10 mouse cellular contexts compared by ENCODE assay signal in genomic region chr3:17794251-17795061, GRCm38 (mm10).
DNase-seq lines count a peak whose midpoint lies in the region; ATAC-seq lines count a peak whose summit lies in the region.
"Had no signal": no experiment of that assay in that cellular context is flagged by ENCODE, and none has a peak within 500 bp of the region (broad histone marks: within the 10 kb centered on the region; RNA-seq: fewer than 3 reads in every experiment).

No protein-coding gene starts in this region.

- no peak overlapping the region for H3K9ac ChIP-seq in heart, embryonic 14.5 days (ENCODE audit: low read length)
- H3K9ac ChIP-seq in hindbrain, embryonic 14.5 days: peak overlapping the region; percentile 99
- peak overlapping the region; percentile 98 for H3K9ac ChIP-seq in midbrain, embryonic 11.5 days (ENCODE audit: low read length)

- H3K27ac ChIP-seq in heart, embryonic 14.5 days (replicated peaks in 1 of 2; ENCODE audit: control insufficient read depth in 1 of 2, insufficient read depth in 1 of 2, low read depth in 2 of 2, low read length in 2 of 2): no peak overlapping the region
- H3K27ac ChIP-seq in hindbrain, embryonic 14.5 days: peak overlapping the region; percentile 100
- peak overlapping the region; percentile 99 for H3K27ac ChIP-seq in midbrain, embryonic 11.5 days (ENCODE audit: low read depth, low read length)

- intact Hi-C loops in heart, postnatal 36 days (cut with DNase I): loop anchor here (10.0 kb wide), 1 partner anchor 180 kb away; no protein-coding TSS in a partner anchor

- H3K27me3 ChIP-seq in heart, embryonic 14.5 days (ENCODE audit: control insufficient read depth, insufficient read depth, low read length): peaks cover 77% of the 10 kb centered on the region
- H3K27me3 ChIP-seq in hindbrain, embryonic 14.5 days (ENCODE audit: control insufficient read depth, insufficient read depth, low read length): no peaks in the 10 kb centered on the region
- H3K27me3 ChIP-seq in midbrain, embryonic 11.5 days (ENCODE audit: control insufficient read depth, insufficient read depth, low read length): no peaks in the 10 kb centered on the region

- no peak for DNase-seq in heart, postnatal 36 days
- DNase-seq in embryo, embryonic 10.5 days (ENCODE audit: low spot score): peak; percentile 63
- DNase-seq in hindbrain, embryonic 14.5 days (ENCODE audit: low spot score): no peak
- peak; percentile 96 for DNase-seq in midbrain, embryonic 11.5 days (ENCODE audit: low spot score, missing footprints)
- no peak for DNase-seq in gastrocnemius, postnatal 10 days
- no peak for DNase-seq in adrenal gland, adult 8-10 months
- DNase-seq in spleen, postnatal 14 days (ENCODE audit: low spot score in 2 of 2): no peak

- H3K36me3 ChIP-seq in heart, embryonic 14.5 days (ENCODE audit: control insufficient read depth, insufficient read depth, low read length): no peaks in the 10 kb centered on the region
- peaks cover 26% of the 10 kb centered on the region for H3K36me3 ChIP-seq in hindbrain, embryonic 14.5 days (replicated peaks; ENCODE audit: control insufficient read depth, insufficient read depth)
- H3K36me3 ChIP-seq in midbrain, embryonic 11.5 days (ENCODE audit: control insufficient read depth, insufficient read depth, low read length): peaks cover 12% of the 10 kb centered on the region

- peaks cover 0 to 6% of the 10 kb centered on the region in 2 experiments; a peak in 2 of 4 replicates for H3K4me1 ChIP-seq in heart, embryonic 14.5 days (ENCODE audit: control insufficient read depth in 2 of 2, insufficient read depth in 2 of 2, low read length in 2 of 2)
- H3K4me1 ChIP-seq in hindbrain, embryonic 14.5 days (replicated peaks; ENCODE audit: control insufficient read depth, insufficient read depth, low read length): no peaks in the 10 kb centered on the region
- peaks cover 12% of the 10 kb centered on the region for H3K4me1 ChIP-seq in midbrain, embryonic 11.5 days (ENCODE audit: control insufficient read depth, insufficient read depth, low read length)

- no peak for ATAC-seq in heart, embryonic 14.5 days (ENCODE audit: insufficient number of reproducible peaks, insufficient read depth, low FRiP score, low read depth)
- peak; percentile 51 for ATAC-seq in hindbrain, embryonic 14.5 days (ENCODE audit: low FRiP score)
- ATAC-seq in midbrain, embryonic 11.5 days (ENCODE audit: low FRiP score): peak; percentile 22

- no peaks in the 10 kb centered on the region for H3K9me3 ChIP-seq in heart, embryonic 14.5 days (ENCODE audit: control insufficient read depth, low read length)
- H3K9me3 ChIP-seq in hindbrain, embryonic 14.5 days (ENCODE audit: control insufficient read depth, low read length): no peaks in the 10 kb centered on the region
- no peaks in the 10 kb centered on the region for H3K9me3 ChIP-seq in midbrain, embryonic 11.5 days (ENCODE audit: control insufficient read depth, low read length)

- H3K4me2 ChIP-seq in heart, embryonic 14.5 days (ENCODE audit: low read length): peak overlapping the region; percentile 53
- peak overlapping the region; percentile 92 for H3K4me2 ChIP-seq in hindbrain, embryonic 14.5 days (replicated peaks)
- H3K4me2 ChIP-seq in midbrain, embryonic 11.5 days: peak overlapping the region; percentile 76

- under 1% methylated on average over 46 of the region's 46 CpGs for WGBS in heart, embryonic 14.5 days
- WGBS in hindbrain, embryonic 14.5 days: under 1% methylated on average over 46 of the region's 46 CpGs
- under 1% methylated on average over 46 of the region's 46 CpGs for WGBS in midbrain, embryonic 11.5 days

- peak overlapping the region; percentile 17 to 33 for H3K4me3 ChIP-seq in heart, embryonic 14.5 days (ENCODE audit: control insufficient read depth in 1 of 2, insufficient read depth in 1 of 2, low read depth in 1 of 2, low read length in 2 of 2)
- peak overlapping the region; percentile 75 for H3K4me3 ChIP-seq in hindbrain, embryonic 14.5 days (replicated peaks; ENCODE audit: low read length)
- H3K4me3 ChIP-seq in midbrain, embryonic 11.5 days (ENCODE audit: low read depth, low read length): peak overlapping the region; percentile 79
- H3K4me3 ChIP-seq: erythroblast, embryonic 14.5 days; myocyte had no signal

Comparison
In these comparisons a context has a peak if more than half of its experiments do, and no peak if none do; other contexts are left out.
1. H3K27ac ChIP-seq: peak in hindbrain, embryonic 14.5 days (single experiment) and midbrain, embryonic 11.5 days (single experiment); none in heart, embryonic 14.5 days (0 of 2).
2. H3K4me3 ChIP-seq: peak in every context shown above with its lines; median percentile 79 in midbrain, embryonic 11.5 days; 75 in hindbrain, embryonic 14.5 days; 25 in heart, embryonic 14.5 days.
3. DNase-seq: peak in embryo, embryonic 10.5 days (single experiment) and midbrain, embryonic 11.5 days (single experiment); none in heart, postnatal 36 days (0 of 2), hindbrain, embryonic 14.5 days (single experiment), gastrocnemius, postnatal 10 days (single experiment), adrenal gland, adult 8-10 months (single experiment) and spleen, postnatal 14 days (0 of 2).
4. Peak in every context shown above with its lines, with median percentiles within 50 percentile points of each other: H3K4me2 ChIP-seq.